Mouse (Mus musculus): ENCODE measurements around the gene Txnrd2. TPM values are rescaled to one million over a fixed set of nuclear protein-coding genes. Genes with fewer than 3 reads are reported as not detected.

The Txnrd2 gene
- 16.5 and 21.5 TPM in 2 replicates for polyA plus RNA-seq (2012; rRNA removed)

DNA sequence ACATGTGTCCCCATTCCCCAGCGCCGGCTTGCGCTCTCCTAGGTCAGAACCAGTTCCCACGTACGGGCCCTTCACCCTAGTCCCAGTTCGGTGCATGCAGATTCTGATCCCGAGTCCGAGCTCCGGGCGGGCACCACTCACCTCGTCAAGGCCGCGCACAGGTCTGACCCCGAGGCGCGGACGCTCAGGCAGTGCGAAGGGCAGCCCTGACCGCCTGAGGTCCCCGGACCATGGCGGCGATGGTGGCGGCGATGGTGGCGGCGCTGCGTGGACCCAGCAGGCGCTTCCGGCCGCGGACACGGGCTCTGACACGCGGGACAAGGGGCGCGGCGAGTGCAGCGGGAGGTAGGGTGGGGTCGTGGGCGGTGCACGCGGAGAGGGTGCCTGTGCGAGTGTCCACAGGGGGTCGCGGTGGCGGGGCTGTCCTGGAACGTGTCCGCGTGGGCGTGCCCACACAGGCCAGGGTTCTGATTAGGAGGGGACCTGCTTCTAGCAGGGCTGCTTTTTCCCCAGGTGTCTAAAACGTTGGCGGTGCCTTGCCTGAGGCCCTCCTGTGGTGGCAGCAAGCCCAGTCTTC, at the start of gene Txnrd2:
TSS of gene Txnrd2 (plus strand) at position 170 of the 577 bp plus-strand sequence.
- DNase-seq (ENCODE audit: low spot score) = peak; percentile 81

DNA sequence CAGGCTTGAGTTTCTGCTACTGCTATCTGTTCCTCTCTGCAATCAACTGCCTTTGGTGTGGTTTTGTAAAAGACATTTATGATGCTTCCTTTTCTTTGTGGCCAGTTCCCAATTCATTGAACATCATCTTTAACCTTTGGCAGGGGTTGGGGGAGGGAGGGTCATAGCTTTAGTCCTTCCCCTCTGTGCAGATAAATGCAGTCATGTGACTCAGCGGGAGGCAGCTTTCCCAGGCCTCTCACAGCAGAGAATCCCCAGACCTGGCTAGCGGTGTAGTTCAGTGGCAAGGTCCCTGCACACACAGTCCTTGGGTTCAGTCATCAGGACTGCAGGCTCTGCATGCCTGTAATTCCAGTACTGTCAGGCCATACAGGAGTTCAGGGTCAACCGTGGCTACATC, 49.0 kb upstream of the Txnrd2 start:
- no peak for DNase-seq (ENCODE audit: low spot score)

DNA sequence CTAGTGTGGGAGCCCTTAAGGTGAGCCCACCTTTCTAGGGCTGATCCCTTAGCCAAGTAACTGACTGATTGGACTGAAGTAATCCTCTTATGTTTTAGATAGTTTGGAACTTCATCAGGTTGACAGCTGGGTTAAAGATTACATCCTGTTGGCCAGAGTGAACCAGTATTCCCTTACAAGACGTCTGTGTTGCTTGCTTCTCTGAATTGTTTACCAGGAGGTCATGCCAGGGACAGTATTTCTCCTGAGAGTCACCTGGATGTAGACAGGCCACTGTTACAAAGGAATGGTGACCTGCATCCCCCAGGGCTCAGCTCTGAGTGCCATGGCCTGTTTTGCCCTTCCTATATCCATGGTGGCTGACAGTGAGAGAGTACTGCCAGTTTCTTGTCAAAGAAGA, 47.7 kb upstream of the Txnrd2 start:
- DNase-seq (ENCODE audit: low spot score) = no peak

DNA sequence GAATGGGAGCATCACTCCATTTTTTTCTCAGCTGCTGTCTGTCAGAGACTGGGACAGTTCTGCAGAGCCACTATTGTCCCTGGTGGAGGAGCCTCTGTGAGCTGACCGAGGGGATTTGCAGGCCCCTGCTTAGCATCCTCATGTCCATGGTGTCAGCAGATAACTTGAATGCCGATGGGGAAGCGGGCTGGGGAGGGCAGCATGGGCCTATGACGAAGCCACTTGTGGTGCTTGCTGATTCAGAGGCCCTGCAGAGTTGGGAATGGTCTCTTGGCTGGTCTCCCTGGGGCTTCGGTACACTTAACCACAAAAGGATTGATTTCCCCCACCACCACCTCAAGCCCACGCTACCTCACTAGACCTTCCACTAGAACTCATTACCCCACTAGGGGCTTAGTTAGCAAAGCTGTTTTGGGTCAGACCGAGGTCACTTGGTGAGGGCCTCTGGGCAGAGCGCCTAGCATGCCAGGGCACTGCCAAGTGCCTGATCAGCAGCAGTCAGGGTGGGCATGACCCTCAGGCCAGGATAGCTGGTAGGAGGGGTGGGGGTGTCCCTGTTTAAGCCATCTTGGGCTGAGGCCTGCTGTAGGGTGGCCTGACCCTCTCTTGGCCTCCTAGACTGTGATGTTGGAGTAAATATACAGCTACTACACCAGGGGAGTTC, 46.7 kb upstream of the Txnrd2 start:
- DNase-seq (ENCODE audit: low spot score) = no peak

DNA sequence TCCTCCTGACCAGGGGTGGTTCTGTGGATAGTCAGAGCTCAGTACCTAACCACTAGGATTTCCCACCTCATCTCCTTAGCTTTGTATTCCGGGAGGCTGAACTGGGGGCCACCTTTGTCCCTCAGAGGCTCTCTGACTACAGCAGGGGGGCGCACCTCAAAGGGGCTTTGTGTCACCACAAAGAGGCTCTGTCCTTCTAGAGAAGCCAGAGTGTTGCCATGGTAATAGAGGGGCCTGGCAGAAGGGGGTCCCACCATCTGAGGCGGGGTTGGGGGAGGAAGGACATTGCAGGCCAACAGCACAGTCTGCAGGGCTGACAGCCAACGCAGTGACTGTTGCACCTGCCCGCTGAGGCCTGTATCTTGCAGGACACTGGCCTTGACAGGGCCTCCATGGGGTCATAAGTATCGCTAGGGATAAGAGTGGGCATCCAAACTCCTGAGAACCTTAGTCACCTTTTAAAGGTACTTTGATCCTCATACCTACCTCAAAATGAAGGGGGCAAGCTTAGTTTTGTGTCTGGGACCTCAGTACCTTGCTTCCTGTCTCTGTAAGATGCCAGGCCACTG, 45.6 kb upstream of the Txnrd2 start:
- DNase-seq (ENCODE audit: low spot score) = no peak

DNA sequence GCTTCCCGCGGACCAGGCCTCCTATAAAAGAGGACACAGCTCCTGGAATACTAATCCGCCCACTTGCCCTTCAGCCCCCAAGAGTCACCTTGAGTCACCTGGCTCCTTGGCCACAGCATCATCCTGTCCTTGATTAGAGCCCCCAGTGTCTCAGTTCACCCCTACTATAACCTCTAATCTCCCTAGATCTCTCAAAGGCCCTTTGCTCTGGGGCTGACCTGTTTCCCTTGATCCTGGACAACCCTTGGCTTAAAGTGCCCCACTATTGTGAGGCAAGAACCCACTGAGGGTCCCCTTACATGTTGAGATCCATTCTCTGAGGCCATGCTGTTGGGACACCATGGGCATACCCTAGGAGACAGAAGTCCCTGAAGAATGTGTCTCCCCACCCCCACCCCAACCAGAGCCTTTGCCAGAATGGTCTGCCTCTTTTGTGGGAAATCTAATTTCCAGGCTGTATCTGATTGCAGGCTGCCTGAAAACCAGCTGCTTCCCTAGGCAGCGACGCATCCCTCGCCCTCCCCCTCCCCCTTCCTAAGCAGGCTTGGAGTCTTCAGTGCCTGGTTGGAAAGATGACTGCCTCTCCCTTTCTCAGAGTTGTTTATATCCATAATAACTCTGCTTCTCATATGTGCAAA, 44.4 kb upstream of the Txnrd2 start:
- DNase-seq (ENCODE audit: low spot score) = no peak

DNA sequence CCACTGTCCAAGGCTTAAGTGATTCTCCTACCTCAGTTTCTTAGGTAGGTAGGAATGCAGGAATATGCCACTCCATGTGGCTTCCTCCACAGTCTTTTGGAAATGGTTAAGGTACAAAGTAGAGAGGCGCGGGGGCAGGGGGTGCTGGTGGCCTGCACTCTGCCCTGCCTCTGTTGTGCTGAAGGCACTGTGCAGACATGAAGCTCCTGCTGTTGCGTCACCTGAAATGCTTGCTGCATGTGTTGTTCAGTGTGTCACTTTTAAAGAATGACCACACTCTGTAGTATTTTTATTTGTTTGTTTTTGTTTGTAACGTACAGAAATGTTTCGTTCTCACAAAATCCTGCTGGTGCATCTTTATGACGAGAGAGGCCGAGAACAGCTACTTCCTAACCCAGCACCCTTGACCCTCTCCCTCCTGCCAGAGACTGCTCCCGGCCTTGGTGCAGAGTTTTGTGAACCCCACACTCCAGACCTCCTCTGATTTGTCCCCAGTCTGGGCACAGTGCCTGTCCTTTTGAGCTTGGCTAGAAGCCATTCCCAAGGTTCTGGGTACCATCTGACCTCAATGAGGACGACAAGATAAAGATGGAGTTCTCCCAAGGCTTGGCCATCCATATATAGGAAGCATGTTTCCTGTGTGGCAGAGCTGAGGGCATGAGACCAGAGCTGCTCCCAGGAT, 43.0 kb upstream of the Txnrd2 start:
- no peak for DNase-seq (ENCODE audit: low spot score)

DNA sequence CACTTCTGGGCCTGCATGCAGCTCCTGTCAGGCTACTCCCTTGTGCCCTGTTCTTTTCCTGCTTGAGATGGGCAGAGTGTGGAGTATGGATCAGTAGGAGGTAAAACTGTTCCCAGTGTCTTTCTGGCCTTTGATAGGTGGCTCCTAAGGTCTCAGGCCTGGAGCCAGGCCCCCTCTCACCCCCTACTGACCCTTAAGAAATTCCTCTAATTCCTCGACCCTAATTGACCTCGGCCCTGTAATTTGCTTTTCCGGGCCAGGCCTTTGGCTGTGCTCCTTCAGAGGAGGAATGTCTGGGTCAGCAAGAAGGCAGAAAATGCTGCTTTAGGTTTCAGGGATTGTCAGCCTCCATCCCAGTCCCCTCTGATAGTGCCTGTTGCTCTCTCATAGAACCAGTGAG, 42.4 kb upstream of the Txnrd2 start:
- no peak for DNase-seq (ENCODE audit: low spot score)

DNA sequence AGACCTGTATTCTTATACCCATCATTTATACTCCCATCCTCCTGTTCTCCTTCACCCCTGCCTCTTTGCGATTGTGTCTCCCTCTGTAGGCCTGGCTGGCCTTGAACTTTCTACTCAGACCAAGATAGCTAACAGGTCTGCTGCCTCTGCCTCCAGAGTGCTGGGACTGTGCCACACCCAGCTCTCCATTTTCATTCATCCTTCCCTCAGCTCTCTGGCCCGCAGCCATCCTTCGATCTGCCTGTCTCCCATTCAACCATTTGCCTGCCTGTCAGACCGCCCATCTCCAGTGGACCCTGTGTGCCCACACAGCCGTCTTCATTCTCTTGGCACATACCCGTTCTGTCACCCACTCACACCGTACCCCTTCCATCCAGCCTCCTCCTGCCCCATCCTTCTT, 42.0 kb upstream of the Txnrd2 start:
- no peak for DNase-seq (ENCODE audit: low spot score)

DNA sequence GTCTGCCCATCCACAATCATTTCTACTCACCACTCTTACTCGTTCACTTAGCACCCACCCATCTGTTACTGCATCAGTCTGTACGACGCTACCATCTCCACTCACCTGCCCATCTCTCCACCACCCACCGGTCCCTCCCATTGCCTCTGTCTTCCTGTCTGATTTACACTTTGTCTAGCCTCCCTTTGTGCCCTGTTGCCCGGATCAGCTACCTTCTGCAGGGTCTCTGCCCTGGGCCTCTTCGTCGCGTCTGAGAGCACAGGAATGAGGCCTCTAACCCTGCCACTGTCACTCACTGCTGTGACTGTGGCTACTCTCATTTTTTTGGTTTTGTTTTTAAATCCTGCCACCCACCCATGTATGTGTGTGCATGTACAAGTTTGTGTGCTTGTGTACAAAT, 41.5 kb upstream of the Txnrd2 start:
- no peak for DNase-seq (ENCODE audit: low spot score)

DNA sequence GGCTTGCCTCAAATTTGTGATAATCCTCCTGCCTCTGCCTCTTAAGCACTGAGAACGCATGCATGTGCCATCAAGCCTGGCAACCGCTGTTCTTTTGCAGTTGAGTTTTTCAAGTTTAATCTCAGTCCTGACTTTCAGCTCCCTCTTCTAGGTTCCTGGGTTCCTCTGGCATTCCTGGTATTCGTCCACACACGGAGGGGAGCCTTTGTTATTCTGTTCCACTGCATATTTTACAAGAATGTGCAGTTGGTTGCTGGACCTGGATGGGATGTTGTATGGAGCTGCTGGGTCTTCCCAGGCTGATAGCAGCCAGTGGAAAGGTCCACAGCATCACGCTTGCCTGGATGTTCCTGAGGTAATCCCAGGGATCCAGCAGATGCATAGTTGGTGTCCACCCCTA, 40.8 kb upstream of the Txnrd2 start:
- no peak for DNase-seq (ENCODE audit: low spot score)

DNA sequence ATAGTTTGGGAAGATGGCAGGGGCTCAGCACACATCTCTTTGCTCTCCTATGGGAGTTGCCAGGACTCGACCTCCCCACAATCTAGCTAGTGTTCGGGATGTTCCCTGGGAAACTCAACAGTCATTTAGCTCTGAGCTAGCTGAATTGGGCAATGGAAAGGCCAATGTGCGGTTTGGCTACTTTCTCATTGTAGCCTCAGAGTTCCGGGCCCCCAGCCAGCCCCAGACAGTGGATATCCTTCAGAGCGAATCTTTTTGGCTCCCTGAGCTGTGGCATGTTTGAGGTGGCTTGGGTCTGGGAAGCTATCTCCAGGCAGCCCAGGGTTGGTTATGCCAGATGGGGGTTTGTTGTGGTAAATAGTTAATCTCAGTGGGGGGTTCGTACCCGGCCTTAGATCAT, 39.7 kb upstream of the Txnrd2 start:
- no peak for DNase-seq (ENCODE audit: low spot score)

DNA sequence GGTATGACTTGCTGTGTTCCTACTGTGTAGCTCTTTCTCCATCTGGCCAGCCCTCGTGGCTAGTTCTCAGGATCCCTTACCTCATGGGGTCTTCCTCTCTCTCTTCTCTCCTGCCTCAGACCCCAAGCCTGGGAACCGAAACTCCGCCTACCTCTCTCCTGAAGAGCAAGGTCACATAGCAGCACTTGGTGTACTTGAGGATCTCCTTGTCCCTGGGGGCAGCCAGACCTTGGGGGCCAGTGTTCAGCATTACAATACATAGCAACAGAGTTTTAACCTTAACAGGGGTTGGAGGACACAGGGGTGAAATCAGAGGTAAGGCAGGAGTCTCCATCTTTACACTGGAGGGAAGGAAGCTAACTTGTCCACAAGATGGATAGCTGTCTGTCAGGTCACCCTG, 39.2 kb upstream of the Txnrd2 start:
- DNase-seq (ENCODE audit: low spot score) = no peak

DNA sequence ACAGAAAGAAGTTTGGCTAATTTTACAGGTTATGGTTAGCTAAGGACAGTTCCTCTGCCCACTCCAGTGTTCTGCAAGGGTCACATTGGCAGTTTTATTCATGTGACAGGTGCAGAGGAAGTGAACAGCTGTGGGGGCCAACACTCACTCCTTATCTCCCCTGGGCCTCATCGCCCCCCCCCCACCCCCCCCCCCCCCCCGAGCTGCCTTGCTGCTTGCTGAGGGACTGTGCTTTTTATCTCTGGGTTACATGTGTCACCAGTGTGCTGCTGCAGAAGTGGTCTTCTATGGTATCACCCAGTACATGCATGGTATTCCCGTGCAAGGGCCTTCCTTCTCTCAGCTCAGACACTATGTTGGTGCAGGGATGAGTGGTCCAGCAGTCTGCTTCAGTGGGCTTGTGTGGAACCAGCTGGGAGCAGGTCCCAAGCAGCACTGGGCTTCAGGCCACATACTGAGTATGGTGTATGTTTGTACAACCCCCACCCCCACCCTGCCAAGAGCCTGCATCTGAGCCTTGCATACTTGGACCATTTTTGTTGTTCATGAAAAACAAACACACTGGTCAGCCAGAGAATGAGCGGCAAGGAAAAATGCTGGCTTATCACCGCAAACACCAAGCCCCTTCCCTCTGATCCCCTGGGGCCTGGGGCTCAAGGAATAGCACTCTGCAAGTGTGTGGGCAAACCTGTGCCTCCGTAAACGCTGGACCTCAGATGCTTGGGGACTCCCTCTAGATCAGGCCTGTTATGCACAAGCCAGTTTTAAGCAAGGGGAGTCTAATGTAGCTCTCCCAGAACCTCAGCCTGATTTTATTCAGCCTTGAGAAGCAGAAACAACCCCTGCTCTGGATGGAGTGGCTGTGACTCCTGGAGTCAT, 38.2 kb upstream of the Txnrd2 start:
- no peak for DNase-seq (ENCODE audit: low spot score)

DNA sequence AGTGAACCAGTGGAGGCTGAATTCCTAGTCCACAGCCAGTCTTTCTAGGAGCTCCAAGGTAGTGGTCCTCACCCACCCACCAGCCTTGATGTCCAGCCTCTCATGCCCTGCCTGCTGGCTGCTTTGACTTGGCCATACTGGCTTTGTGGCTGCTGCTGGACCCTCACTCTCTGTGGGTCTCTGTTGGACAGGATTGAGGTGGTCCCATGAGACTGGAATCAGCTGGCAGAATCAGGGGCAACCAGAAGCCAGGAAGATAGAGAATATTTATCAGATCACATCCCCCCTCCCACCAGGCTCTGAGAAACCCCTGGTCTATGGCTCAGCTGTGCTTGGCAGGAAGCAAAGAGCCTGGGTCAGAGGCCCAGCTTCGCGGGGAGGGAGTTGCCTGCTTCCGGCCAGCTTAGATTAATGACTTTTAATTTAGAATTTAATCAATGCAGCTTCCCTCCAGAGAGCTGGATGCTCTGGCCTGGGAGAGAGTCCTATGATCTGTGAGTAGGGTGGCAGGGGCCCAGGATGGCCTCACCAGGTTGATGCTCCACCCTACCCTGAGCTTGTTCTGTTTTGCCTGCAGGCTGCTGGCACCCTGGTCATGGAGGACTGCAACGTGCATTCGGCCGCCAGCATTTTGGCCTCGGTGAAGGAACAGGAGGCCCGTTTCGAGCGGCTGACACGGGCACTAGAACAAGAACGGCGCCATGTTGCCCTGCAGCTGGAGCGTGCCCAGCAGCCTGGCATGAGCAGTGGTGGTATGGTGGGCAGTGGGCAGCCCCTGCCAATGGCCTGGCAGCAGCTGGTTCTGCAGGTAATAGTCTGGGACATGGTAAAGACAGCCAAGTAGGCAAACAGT, 37.4 kb upstream of the Txnrd2 start:
- DNase-seq (ENCODE audit: low spot score) = no peak

DNA sequence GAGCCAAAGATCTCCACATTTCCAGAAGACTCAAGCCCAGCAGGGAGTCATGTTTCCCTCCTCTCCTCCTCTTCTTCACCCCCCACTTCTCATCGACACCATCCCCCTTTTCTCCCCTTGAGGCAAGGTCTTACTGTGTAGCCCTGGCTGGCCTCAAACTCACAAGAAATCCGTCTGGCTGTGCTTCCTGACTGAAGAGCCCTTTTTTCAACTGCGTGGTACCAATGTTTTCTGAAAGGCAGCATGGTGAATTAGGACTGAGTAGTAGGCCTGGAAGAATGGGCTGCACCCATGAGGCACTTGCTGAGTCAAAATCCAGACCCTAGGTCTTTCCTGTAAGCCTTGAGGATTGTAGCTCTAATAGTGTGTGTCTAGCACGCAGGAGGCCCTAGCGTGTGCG, 35.8 kb upstream of the Txnrd2 start:
- no peak for DNase-seq (ENCODE audit: low spot score)

DNA sequence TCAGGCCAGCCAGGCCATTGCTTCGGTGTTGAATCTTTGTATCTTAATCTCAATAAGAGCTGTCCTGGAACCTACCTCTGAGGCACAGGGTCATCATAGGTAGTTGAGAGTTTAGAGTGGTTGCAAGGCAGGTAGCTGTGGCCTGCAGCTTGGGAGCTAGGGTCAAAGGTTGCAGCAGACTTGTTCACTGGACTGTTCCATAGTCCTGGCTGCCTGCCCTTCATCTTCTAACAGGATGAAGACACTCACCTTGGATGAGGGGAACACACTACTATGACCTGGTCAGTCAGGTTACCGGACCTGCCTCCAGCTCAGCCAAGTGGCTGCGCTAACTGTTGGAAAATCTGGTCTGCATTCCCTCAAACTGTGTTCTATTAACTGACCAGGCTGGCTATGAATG, 35.1 kb upstream of the Txnrd2 start:
- no peak for DNase-seq (ENCODE audit: low spot score)

DNA sequence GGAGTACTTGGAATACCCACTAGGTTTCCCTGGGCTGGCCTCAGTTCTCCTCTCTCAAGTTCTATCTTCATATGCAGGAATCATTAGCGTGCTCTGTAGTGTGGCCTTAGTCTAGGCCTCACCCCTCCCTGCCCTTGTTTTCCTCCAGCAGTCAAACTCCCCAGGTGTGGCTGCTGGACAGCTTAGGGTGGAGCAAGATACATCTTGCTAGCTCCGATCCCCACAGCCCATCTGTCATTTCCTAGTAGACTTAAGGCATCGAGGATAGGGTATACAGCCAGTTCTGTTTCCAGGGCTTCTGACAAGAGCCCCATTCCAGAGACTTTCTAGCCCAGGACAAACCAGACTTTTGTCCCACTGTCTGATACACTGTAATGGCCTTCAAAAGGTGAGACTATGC, 34.5 kb upstream of the Txnrd2 start:
- DNase-seq (ENCODE audit: low spot score) = no peak

DNA sequence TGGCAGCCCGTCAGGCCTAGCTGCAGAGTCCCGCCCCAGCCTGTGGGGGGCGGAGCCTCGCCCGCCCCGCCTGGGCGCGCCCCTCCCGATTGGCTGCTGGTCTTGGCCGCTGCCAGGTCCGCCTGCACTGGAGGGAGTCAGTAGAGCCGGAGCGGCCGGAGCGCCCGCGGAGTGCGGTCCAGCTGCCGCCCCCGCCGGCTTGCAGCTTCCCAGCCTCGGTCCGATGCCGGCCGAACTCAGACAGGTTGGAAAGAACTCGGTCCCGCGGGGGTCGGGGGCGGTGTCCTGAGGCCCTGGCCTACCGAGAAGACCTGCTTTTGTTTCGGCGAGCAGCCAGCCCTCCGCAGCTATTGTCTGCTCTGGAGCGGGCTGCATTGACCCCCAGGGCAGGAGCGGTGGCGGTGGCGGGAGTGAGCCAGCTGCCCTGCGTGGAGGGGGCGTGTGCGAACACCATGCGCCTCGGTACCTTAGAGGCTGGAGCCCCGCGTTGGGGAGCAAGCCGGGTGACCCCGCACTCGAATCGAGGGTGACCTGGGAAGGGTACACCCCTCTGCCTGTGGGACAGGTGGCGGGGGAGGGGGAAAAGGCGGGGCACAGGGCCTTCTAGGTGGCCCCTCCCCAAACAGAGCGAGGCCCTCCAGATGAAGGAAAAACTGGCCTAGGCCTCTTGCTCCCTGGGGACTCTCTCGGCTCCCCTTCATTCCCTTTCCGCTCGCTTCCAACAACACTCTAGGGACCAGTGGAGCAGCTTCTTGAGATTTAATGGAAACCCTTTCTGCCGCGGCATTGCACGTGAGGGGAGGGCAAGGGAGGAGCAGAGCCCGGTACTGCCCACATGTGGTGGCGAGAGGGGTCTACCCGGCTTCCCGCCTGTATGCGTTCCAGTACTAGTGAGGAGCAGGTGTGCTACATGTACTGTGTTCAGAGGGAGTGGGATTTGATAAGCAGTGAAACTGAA, 33.4 kb upstream of the Txnrd2 start:
- peak; percentile 81 for DNase-seq (ENCODE audit: low spot score)
